Mouse (Mus musculus): ENCODE results near the gene Klf5.
A peak's percentile ranks its signal among the peaks of the same experiment; 100 is the strongest.

Klf5 gene

DNA sequence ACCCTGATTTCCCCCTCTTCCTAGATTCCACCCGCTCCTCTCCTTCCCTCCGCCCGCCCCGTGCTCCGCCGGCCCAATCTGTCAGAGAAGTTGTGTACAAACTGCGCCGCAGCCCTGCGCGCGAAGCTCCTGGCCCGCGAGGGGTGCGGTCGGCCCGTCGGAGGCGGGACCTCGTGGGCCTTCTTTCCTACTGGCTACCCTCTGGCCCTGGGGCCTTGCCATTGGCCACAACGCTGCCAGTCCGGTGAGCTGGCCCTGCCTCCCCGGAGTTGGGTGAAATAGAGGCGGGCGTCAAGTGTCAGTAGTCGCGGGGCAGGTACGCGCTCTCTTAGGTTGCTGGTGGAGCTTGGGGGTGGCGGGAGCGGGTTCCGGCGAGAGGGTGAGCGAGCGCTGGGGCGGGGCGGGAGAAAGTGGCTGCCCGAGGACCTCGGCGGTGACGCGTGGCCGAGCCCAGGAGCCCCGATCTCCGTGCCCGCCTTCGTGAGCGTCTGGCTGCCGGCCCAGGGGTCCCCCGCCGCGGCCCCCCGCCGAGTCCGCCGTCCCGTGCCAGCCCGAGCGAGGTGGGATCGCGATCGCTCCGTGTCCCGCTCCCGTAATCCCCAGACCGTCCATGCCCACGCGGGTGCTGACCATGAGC, at the start of gene Klf5:
Gene Klf5 (plus strand): TSS at position 307 of the 637 bp plus-strand sequence.
- peak; percentile 90 for DNase-seq (ENCODE audit: low spot score)

DNA sequence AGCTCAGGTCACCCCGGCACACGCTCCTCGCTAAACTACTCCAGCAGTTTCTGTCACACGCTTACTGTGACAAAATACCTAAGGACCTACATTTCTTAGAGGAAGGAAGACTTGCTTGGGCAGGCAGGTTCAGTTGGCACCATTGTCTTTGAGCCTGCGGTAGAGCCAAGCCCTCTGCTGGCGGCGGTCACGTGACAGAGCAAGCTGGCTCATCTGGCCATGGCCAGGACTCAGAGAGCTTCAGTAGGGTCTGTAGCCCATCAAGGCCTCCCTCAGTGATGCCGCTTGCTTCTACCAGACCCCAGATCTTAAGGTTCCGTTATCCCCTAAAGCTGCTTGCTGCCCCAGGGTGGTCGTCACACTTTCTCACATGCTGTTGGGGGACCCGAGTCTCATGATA, 36.5 kb upstream of the Klf5 start:
- DNase-seq (ENCODE audit: low spot score): no peak

DNA sequence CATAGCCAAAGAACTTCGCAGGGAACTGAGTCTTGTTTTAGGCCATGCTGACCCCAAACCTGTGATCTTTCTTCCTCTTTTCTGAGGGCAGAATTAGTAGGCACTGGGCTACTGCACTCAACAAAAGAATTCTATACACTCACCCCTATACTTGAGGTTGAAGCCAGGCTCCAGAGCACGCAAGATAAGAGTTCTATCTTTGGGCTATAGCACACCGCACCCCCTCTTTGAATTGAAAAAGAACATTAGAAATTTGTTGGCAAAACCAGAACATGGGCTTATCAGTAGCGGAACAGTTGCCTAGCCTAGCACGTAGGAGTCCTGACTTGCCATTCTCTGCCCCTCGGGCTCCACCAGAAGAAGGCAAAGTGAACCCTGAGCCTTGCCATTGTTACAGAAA, 34.7 kb upstream of the Klf5 start:
- DNase-seq (ENCODE audit: low spot score): no peak

DNA sequence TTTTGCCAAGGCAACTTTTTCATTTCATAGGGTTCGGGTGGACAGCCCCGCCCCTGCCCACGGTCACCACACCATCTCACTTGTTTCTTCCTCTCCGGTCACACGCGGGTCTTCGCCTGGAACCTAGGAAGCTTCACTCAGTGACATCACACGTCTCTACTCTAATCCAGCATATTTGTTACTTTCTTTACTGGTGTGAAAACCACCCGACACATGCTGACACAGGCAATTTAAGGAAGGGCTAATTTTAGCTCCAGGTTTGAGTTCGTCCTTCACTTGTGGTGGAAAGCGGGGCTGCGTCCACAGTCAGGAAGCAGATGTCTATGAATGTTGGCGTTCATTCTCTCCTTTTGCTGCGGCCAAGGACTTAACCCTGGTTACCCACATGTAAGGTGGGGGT, 32.7 kb upstream of the Klf5 start:
- DNase-seq (ENCODE audit: low spot score): no peak

DNA sequence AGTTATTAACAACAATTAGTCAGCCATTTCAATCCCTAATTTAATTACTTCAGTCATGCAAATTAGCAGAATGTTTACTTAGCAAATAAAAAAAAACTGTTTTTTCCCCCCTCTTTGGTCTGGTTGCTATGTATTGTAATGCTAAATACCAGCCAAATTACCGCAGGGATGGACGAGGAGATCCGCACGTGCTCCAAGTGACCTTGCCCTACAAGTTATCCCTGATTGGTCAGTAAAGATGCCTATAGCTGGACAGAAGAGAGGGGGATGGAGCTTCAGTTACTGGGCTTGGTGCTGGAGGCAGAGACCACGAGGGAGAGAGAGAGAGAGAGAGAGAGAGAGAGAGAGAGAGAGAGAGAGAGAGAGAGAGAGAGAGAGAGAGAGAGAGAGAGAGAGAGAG, 31.7 kb upstream of the Klf5 start:
- no peak for DNase-seq (ENCODE audit: low spot score)

DNA sequence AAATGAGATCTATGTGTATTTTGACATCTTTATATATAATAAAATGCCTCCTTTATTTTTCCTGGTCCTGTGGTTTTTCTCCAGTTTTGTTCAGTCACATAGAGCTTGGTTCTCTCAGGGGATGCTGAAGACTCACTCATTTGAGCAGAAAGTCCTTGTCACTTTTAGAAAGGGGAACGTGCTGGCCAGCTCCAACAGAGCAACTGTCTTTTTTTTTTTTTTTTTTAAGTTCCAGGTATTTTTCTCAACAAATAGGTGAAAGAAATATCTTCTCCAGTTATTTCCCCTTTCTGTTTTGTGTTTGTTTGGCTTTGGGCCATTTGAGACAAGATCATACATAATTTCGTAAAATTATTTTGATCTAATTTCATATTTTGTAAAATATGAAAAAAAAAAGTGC, 24.4 kb upstream of the Klf5 start:
- no peak for DNase-seq (ENCODE audit: low spot score)

DNA sequence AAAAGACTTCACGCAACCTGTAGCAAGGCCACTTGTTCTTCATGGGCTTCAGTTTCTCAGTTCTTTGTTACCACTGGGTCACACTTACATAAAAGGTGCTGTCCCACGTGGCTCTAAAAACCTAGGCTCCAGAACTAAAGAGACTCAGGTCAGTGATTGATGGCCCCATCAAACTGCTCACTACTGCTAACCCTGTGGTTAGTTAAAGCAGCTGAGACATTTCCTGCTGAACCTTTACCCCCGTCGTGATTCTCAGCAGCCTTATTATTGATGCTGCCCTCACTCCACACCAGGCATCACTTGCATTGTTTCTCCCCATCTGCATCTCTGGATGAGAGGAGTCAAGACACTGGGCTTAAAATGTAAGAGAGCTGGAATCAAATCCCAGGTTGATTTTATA, 22.7 kb upstream of the Klf5 start:
- DNase-seq (ENCODE audit: low spot score): no peak

DNA sequence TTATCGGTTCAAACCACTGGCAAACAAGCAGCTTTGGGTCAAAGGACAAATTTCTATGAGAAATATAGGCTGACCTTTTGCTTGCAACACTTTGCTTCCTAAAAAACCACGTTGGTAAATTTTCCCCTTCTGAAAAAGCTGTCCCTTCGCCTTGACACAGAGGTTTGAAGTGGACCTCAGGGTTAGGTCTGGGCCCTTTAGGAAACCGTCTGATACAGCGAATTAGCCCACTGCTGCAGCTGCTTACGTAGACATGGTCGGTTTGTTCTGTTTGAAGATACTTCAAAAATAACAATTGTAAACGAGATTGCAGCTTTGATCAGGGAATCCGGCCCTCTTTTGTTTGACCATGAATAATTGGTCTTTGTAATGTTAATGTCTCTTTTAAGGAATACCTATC, 20.2 kb upstream of the Klf5 start:
- no peak for DNase-seq (ENCODE audit: low spot score)

DNA sequence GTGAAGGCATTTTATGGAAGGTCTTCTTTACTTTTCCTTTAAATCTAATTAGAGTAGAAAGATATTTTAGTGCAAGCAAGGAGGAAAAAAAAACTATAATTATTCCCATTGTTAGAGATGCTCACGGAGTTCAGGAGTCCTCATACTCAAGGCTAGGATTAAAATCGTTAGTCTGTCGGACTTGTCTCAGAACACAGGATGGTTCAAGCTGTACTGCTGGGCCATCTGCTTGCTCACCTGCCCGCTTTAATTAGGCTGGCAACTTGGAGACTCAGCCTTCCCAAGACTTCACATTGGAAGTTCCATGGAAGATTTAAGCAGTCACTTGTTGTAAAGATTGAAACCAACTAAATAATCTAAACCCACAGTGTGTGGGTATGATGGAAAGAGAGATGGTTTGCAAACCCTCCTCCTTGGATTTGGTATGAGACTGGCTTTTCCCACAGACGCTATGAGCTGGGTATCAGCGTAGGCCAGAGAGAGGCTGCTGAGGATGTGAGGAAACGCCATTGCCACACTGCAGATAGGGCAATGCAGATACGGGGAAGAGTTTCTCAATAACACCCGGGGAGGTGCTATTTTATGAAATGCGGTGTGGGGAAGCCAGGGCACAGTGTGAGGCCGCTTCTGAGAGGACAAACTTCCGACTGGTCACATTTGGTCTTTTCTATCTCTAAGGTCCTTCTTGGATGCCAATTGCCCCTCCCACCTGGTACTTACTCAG, 19.6 kb upstream of the Klf5 start:
- no peak for DNase-seq (ENCODE audit: low spot score)

DNA sequence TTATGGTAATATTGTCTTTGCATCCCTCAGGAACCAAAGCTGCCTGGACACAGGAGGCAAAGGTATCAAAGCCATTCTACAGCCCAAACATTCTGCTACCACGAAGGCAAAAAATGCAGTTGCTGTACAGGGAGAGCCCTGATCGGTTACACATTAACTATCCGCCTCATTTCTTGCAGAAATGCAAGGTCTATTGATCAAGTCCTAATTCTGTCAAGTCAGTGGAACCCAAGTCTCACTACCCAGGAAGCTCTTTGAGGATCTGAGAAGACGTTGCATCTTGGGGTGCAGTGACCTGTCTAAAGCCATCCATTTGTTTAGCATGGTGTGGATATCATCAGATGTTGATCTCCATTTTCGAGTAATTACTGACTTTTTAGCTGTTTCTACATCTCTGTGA, 18.1 kb upstream of the Klf5 start:
- DNase-seq (ENCODE audit: low spot score): no peak

DNA sequence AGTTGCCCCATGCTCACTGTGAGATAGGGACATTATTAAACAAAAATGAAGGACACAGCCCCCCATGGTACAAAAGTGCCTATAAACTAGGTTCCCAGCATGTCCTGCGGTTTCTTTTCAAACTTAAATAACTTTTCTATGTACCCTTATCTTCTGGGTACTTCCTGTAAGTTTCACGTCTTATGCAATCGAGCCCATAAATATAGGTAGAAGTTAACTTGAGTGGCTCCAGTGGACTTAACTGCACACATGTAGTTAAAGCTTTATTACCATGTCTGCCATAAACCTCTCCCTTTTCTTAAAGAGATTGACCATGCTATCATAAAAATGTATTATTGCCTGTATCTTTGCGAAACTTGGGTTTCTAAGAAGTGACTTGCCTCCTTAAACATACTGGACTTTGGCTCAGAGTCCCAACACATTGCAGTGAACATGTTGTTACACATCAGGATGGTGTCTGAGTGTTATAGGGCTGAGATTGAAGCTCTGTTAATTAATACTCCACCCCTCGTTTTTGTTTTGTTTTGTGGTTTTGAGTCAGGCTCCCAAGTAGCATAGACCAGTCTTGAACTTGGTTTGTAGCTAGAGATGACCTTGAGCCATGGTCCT, 17.6 kb upstream of the Klf5 start:
- no peak for DNase-seq (ENCODE audit: low spot score)

DNA sequence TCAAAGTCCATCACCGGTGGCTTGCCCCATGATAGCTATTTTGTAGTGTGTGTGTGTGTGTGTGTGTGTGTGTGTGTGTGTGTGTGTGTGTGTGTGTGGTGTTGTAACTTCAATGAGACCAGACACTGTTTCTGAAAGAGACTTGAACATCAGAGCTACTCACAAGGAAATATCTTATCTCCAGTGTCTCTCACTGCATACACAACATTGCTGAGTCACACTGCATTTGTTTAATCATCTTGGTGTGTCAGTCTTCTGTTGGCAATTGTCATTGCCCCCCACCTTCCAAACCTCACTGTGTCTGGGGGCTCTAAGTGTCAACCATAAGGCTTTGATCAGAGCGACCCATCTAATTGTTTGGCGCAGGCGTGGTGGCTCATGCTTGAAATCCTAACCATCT, 13.0 kb upstream of the Klf5 start:
- no peak for DNase-seq (ENCODE audit: low spot score)

DNA sequence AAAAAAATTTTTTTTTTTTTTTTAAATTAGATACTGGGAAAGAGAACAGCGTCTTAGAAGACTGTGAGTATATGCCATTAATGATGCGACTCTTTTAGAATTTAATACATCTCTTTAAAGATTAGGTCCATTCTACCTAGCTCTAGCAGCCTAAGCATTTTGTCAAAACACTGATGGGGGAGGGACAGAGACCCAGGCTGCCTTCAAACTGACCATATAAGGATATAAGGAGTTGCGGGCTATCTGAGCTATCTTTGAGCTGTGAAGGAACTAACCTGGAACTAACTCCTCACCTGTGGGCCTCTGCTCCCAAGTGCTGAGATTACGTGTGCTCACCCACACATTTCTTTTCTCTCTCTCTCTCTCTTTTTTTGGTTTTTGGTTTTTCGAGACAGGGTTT, 6.3 kb upstream of the Klf5 start:
- DNase-seq (ENCODE audit: low spot score): no peak

DNA sequence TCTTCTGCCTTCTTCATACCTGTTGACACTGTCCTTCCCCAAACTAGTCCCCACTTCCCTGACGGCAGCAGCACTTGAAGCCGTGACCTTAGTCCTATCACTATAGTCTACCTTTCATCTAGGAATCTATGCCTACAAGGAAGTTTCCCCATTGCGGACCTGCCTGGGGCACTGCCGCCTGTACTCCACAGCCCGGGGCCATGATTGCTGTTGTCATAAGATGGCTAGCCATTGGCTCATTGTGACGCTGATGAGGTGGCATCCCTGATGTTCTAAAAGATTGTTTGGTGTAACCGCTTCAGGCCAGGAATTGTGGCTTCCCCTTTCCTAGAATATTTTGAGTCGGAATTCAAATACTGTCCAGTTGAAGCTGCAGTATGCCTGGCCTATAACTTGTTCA, 4.1 kb upstream of the Klf5 start:
- no peak for DNase-seq (ENCODE audit: low spot score)

DNA sequence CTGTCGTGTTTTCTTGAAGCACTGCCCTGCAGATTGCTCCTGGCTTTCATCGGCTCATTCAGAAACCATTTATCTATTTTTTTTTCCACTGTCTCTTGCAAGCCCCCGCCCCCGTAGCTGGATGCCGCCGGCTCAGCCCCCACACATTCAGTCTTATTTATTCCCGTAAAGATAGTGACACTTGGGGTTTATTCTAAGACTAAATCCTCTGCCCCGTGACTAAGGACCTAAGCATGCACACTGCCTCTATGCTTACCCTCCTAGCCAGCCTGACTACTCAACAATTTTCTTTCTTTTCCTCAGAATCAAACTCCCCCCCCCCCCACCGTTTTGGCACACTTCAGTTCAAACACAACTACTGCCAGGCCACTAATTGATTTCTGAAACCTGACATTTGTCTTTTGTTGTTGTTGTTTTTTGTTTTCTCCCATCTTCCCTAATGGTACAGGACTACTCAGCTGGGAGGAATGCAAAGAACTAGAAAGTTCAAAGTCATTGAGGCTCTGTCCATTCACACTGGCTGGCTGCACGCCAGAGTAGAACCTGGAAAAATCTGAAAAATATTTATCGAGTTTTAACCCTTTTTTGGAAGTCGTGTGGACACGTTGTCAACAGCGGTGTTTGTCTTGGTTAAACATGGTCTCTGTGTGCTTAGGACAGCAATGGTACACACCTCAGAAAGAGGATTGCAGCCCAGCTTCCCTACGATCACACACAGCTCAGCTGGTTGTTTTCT, 2.7 kb upstream of the Klf5 start:
- no peak for DNase-seq (ENCODE audit: low spot score)

DNA sequence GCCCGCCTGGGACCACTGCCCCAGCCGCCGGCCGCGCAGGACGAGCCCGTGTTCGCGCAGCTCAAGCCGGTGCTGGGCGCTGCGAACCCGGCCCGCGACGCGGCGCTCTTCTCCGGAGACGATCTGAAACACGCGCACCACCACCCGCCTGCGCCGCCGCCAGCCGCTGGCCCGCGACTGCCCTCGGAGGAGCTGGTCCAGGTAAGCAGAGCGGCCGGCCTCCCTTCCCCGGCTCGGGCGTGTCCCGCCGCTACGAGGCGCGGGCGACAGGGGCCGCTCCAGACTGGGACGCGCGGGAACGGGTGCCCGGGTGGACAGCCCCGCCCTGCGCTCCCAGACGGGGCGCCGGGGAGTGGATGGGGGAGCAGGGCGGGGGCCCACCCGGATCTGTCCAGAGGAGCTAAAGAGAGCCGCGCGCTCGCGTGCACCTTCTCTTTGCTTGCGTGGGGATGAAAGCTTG, 561 bp downstream of the Klf5 start:
- peak; percentile 55 for DNase-seq (ENCODE audit: low spot score)

DNA sequence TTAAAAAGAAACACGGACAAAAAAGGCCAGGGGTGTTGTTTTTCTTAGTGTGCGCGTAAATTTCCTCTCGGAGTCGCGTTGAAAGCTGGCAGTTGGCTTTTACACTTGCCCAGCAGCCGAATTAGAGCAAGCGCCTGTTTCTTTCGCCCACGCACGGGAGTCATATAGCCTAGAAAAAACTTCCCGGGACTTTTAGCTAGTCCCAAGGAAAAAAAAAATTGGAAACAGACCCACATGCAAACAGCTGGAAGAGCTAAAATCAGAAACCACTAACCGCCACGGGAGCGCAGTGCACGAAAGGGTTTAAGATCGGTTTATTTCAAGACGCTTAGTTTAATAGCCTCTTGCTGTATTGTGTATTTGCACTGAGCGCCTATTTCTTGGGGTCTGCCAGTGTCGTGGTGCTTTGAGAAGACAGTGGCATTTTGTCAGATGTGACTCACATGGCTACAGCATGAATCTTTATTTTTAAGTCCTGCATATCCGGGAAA, 1.3 kb downstream of the Klf5 start:
- DNase-seq (ENCODE audit: low spot score): peak; percentile 28

DNA sequence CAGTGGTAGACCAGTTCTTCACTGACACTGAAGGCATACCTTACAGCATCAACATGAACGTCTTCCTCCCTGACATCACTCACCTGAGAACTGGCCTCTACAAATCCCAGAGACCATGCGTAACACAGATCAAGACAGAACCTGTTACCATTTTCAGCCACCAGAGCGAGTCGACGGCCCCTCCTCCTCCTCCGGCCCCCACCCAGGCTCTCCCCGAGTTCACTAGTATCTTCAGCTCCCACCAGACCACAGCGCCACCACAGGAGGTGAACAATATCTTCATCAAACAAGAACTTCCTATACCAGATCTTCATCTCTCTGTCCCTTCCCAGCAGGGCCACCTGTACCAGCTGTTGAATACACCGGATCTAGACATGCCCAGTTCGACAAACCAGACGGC, 3.0 kb downstream of the Klf5 start:
- DNase-seq (ENCODE audit: low spot score): no peak

DNA sequence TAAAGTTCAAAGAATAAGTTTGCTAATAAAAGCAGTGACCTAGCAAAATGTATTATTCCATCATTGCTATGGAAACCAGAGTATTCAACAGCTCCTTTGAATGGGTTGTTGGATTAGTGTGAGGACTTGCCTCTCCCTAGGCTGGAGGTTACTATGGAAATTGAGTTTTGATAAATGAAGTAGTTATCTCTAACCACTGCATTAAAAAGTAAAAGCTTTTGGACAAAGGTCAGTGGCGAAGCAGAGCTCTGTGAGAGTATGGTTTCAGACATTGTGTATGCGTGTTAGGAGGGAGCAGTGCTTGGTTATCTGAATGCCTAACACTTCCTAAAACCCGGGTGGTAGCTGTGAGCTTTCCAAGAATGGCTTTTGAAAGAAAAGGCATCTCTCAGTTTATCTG, 5.9 kb downstream of the Klf5 start:
- DNase-seq (ENCODE audit: low spot score): no peak

DNA sequence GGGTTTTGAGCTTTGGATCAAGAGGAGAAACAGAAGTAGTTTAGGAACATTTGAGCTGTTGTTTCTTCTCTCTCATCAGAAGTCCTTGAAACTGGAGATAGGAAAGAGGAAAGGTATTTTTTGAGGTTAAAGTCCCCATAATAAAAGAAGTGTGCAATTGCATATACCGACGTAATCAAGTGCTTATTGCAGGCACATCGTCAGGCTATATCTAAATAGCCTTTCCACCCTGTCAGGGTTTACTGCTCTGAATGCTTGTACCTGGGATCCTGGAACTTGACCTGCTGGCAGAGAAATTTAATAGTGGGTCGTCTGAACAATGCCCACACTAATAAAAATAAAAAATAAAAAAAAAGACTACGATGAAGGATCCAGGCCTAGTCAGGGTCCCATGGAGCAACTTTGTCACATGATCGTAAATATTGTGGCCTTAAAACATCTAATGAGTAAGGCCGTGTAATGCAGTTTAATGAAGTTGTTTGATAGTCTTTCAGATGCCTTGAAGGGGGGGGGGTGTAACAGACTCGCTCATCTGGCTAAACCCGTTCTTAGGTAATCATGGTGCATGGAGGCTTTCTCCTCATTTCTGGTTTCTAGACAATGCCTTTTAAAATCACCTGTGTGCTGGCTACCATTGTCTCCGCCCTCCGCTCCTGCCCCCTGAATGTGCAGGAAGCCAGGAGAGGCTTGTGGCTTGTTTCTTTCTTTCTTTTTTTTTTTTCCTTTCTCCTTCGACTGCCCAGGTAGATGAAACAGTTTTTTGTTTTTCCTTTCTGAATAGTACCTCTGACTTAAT, 6.7 kb downstream of the Klf5 start:
- DNase-seq (ENCODE audit: low spot score): no peak

DNA sequence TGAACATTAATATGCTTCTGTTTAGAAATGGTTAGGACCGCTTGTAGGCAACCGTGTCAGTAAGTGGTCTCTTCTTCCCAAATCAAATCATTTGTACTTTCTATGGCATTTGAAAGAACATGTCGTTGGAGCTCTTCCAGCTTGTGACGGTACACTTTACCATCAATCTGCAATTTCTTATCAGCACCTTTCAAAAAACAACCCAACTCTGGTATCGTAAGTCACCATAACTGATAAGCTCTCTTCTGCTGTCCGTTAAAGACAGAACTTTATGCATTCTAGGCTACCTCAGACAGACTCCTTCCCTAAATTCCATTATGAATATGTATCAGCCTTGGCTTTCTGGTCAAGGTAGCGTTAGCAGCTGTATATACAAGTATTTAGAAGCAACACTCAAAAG, 7.9 kb downstream of the Klf5 start:
- DNase-seq (ENCODE audit: low spot score): no peak

DNA sequence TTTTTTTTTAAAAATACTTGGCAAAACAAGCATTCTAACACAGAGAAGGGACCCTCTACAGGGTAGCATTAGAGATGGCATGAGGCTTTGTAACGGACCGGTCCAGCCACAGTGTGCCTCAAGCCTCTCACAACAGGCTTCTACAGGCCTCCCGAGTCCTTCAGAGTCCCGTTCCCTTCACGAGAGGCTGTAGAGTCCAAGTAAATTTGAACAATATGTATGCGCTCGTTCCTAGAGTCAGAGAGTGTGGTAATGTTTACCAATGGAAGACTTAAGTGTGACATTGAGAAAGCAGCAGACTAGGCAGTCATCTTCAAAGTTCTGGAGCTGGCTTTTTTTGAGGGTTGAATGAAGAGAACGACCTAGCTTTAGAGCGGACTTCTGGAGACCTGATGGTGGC, 11.1 kb downstream of the Klf5 start:
- DNase-seq (ENCODE audit: low spot score): no peak
